Comparison of ENCODE assay signal across 8 mouse cellular contexts in the genomic region with DNA sequence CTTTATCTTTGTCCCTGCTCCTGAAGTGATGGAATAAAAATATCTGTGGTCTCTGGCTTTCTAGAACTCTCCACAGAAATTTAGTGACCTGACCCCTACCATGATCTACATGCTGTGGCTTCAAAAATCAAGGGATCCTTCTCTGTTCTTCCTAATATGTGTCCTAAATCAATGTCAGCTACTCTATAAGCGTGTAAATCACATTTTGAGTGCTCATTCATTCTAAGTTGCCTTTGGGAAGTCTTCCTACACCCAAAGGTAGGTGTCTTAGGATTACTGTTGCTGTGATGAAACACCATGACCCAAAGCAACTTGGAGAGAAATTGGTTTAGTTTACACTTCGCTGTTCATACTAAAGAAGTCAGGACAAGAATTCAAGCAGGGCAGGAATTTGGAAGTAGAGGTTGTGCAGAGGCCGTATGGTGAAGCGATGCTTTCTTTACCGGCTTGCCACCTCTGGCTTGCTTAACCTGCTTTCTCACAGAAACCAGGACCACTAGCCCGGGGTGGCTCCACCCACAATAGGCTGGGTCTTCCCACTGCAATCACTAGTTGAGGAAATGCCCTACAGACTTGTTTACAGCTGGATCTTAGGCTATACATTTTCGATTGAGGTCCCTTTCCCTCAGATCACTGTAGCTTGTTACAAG. TPM values are rescaled to one million over a fixed set of nuclear protein-coding genes. Genes with fewer than 3 reads are reported as not detected.
DNase-seq lines count a peak whose midpoint lies in the region; ATAC-seq lines count a peak whose summit lies in the region.

No protein-coding gene starts in this region.

- peak overlapping the region; percentile 85 for H3K4me2 ChIP-seq in embryonic facial prominence, embryonic 14.5 days (ENCODE audit: low read depth, low read length)
- peak overlapping the region; percentile 87 for H3K4me2 ChIP-seq in limb, embryonic 12.5 days
- H3K4me2 ChIP-seq in neural tube, embryonic 15.5 days: peak overlapping the region; percentile 82

- H3K36me3 ChIP-seq in embryonic facial prominence, embryonic 14.5 days (ENCODE audit: control insufficient read depth, insufficient read depth, low read length): no peaks in the 10 kb centered on the region
- H3K36me3 ChIP-seq in limb, embryonic 12.5 days: peaks cover 8% of the 10 kb centered on the region; the same call in 1 of the 2 replicates
- no peaks in the 10 kb centered on the region for H3K36me3 ChIP-seq in neural tube, embryonic 15.5 days

- no peaks in the 10 kb centered on the region for H3K27me3 ChIP-seq in embryonic facial prominence, embryonic 14.5 days (replicated peaks; ENCODE audit: control insufficient read depth, insufficient read depth, low read length)
- 0 out of 2 replicates have a peak, but pooled peaks cover 3% of the 10 kb centered on the region for H3K27me3 ChIP-seq in limb, embryonic 12.5 days
- 0 out of 2 replicates have a peak, but pooled peaks cover 3% of the 10 kb centered on the region for H3K27me3 ChIP-seq in neural tube, embryonic 15.5 days (replicated peaks)

- no peak for ATAC-seq in CD4-positive, CD25-positive, alpha-beta regulatory T cell, adult 4 months
- ATAC-seq in embryonic facial prominence, embryonic 14.5 days (ENCODE audit: low read depth): no peak
- ATAC-seq in limb, embryonic 12.5 days (ENCODE audit: insufficient number of reproducible peaks, insufficient read depth, low FRiP score, low TSS enrichment, low read depth): no peak
- ATAC-seq in neural tube, embryonic 15.5 days (ENCODE audit: low FRiP score): no peak

- H3K4me1 ChIP-seq in embryonic facial prominence, embryonic 14.5 days (ENCODE audit: control insufficient read depth, insufficient read depth, low read length): peaks cover 10% of the 10 kb centered on the region
- peaks cover 11% of the 10 kb centered on the region for H3K4me1 ChIP-seq in limb, embryonic 12.5 days (replicated peaks)
- H3K4me1 ChIP-seq in neural tube, embryonic 15.5 days: peaks cover 25% of the 10 kb centered on the region

- H3K9ac ChIP-seq in embryonic facial prominence, embryonic 14.5 days (ENCODE audit: low read depth, low read length): peak overlapping the region; percentile 88
- peak overlapping the region; percentile 86 for H3K9ac ChIP-seq in limb, embryonic 12.5 days (replicated peaks)
- peak overlapping the region; percentile 87 for H3K9ac ChIP-seq in neural tube, embryonic 15.5 days (replicated peaks)

- H3K9me3 ChIP-seq in embryonic facial prominence, embryonic 14.5 days (ENCODE audit: control insufficient read depth, low read length): no peaks in the 10 kb centered on the region
- H3K9me3 ChIP-seq in limb, embryonic 12.5 days: no peaks in the 10 kb centered on the region
- H3K9me3 ChIP-seq in neural tube, embryonic 15.5 days (replicated peaks): no peaks in the 10 kb centered on the region

- 0 out of 2 replicates have a peak overlapping the region, but pooled peaks have one; percentile 84 for H3K27ac ChIP-seq in embryonic facial prominence, embryonic 14.5 days (replicated peaks; ENCODE audit: low read depth, low read length)
- H3K27ac ChIP-seq in limb, embryonic 12.5 days: peak overlapping the region; percentile 85; the same call in 1 of the 2 replicates
- H3K27ac ChIP-seq in neural tube, embryonic 15.5 days (replicated peaks): peak overlapping the region; percentile 87

- peak overlapping the region; percentile 82 for H3K4me3 ChIP-seq in embryonic facial prominence, embryonic 14.5 days (ENCODE audit: low read depth, low read length)
- H3K4me3 ChIP-seq in limb, embryonic 12.5 days (replicated peaks): peak overlapping the region; percentile 78
- peak overlapping the region; percentile 78 for H3K4me3 ChIP-seq in neural tube, embryonic 15.5 days (replicated peaks)

- intact Hi-C loops in left cerebral cortex, postnatal 36 days (cut with DNase I): no loop called here

- DNase-seq in CD4-positive, CD25-positive, alpha-beta regulatory T cell, adult 2 months (ENCODE audit: low read depth, low spot score): peak; percentile 12
- peak; percentile 47 for DNase-seq in 416B (ENCODE audit: low read depth)
- DNase-seq in embryonic facial prominence, embryonic 14.5 days (ENCODE audit: low spot score): peak; percentile 5
- no peak for DNase-seq in left cerebral cortex, postnatal 36 days (ENCODE audit: low spot score in 2 of 2)
- no peak for DNase-seq in spleen, postnatal 4 days (ENCODE audit: low spot score in 2 of 2)

- 23% methylated on average over 7 of the region's 7 CpGs for WGBS in embryonic facial prominence, embryonic 14.5 days
- WGBS in limb, embryonic 12.5 days: 25% methylated on average over 7 of the region's 7 CpGs
- 35% methylated on average over 7 of the region's 7 CpGs for WGBS in neural tube, embryonic 15.5 days

RNA-seq across cellular contexts. Expression of a gene that starts 1.2 kb away (rescaled TPM):
- 10 to 100 TPM; 13.2 to 13.9 TPM for polyA plus RNA-seq in CD4-positive, CD25-positive, alpha-beta regulatory T cell, adult 4 months (2017; shearing (Covaris generic))
- polyA plus RNA-seq in embryonic facial prominence, embryonic 14.5 days (2014; fragmentation: Nextera tagmentation; extraction: Ambion mirVana): 14.1 and 16.3 TPM in 2 replicates
- 18.5 and 19.9 TPM in 2 replicates for polyA plus RNA-seq in limb, embryonic 12.5 days (2016; fragmentation: Nextera tagmentation; extraction: Ambion mirVana)
- polyA plus RNA-seq in neural tube, embryonic 15.5 days (2015; fragmentation: Nextera tagmentation; extraction: Ambion mirVana): 19.8 and 20.1 TPM in 2 replicates
- total RNA-seq in left cerebral cortex, postnatal 36 days (2021): 10 to 100 TPM; 13.0 to 17.8 TPM

RNA-seq across cellular contexts. Expression of a gene that starts 36.1 kb away (rescaled TPM):
- 10 to 100 TPM; 23.8 to 34.9 TPM for polyA plus RNA-seq in CD4-positive, CD25-positive, alpha-beta regulatory T cell, adult 4 months (2017; shearing (Covaris generic))
- polyA plus RNA-seq in embryonic facial prominence, embryonic 14.5 days (2014; fragmentation: Nextera tagmentation; extraction: Ambion mirVana): 105 and 126 TPM in 2 replicates
- 145 and 151 TPM in 2 replicates for polyA plus RNA-seq in limb, embryonic 12.5 days (2016; fragmentation: Nextera tagmentation; extraction: Ambion mirVana)
- 85.8 and 89.9 TPM in 2 replicates for polyA plus RNA-seq in neural tube, embryonic 15.5 days (2015; fragmentation: Nextera tagmentation; extraction: Ambion mirVana)
- total RNA-seq in left cerebral cortex, postnatal 36 days (2021): 10 to 100 TPM; 33.4 to 37.6 TPM

Comparison
In these comparisons a context has a peak if more than half of its experiments do, and no peak if none do; other contexts are left out.
1. DNase-seq: peak in CD4-positive, CD25-positive, alpha-beta regulatory T cell, adult 2 months (single experiment), 416B (single experiment) and embryonic facial prominence, embryonic 14.5 days (single experiment); none in left cerebral cortex, postnatal 36 days (0 of 2) and spleen, postnatal 4 days (0 of 2).
2. Peak in every context shown above with its lines, with median percentiles within 50 percentile points of each other: H3K27ac ChIP-seq, H3K4me2 ChIP-seq, H3K4me3 ChIP-seq and H3K9ac ChIP-seq.